Mouse (Mus musculus): Measurements from ENCODE around the gene Hoxa11. TPM values are rescaled to one million over a fixed set of nuclear protein-coding genes. Genes with fewer than 3 reads are reported as not detected.

The Hoxa11 gene
- polyA plus RNA-seq, 2 experiments: 31.1 to 32.6 TPM

- Histone ChIP-seq H3K27me3 (ENCODE audit: control insufficient read depth, insufficient read depth, low read length) (no peaks in the 10 kb centered on the region), H3K4me2 (replicated peaks; ENCODE audit: low read depth, low read length, severe bottlenecking) (peak overlapping the region; percentile 96), H3K4me3 (replicated peaks; ENCODE audit: low read length) (peak overlapping the region; percentile 90), H3K9ac (ENCODE audit: low read depth, low read length, severe bottlenecking) (peak overlapping the region; percentile 100), H3K27ac (replicated peaks; ENCODE audit: low read depth, low read length) (peak overlapping the region; percentile 99), H3K9me3 (ENCODE audit: control insufficient read depth, low read length) (no peaks in the 10 kb centered on the region), H3K36me3 (ENCODE audit: control insufficient read depth, insufficient read depth, low read length) (peaks cover 60% of the 10 kb centered on the region), H3K4me1 (ENCODE audit: control insufficient read depth, insufficient read depth, low read length) (peaks cover 28% of the 10 kb centered on the region)
- DNase-seq (ENCODE audit: low spot score) (peak; percentile 29), ATAC-seq (ENCODE audit: low FRiP score, low read depth) (no peak)
- no peak for TF ChIP-seq POLR2A (IDR thresholded peaks at IDR 0.05; ENCODE audit: borderline replicate concordance, extremely low read depth, insufficient read depth, insufficient read length)
- WGBS: under 1% methylated on average over 18 of the region's 18 CpGs
These were observed 13.6 kb downstream of the Hoxa11 start for GRCm38 (mm10) chr6:52231885-52232567.

- H3K27me3 ChIP-seq (ENCODE audit: control insufficient read depth, insufficient read depth, low read length): no peaks in the 10 kb centered on the region
- peak within 1 kb of the TSS; percentile 100 for H3K9ac ChIP-seq (ENCODE audit: low read depth, low read length, severe bottlenecking)
- DNase-seq (ENCODE audit: low spot score): peak; percentile 44
- 1% methylated on average over 15 of the region's 36 CpGs for WGBS
- H3K4me3 ChIP-seq (replicated peaks; ENCODE audit: low read length): peak within 1 kb of the TSS; percentile 90
- H3K27ac ChIP-seq (replicated peaks; ENCODE audit: low read depth, low read length): peak within 1 kb of the TSS; percentile 99
- peaks cover 58% of the 10 kb centered on the region for H3K36me3 ChIP-seq (ENCODE audit: control insufficient read depth, insufficient read depth, low read length)
- 0 out of 2 replicates have a peak, but pooled peaks have one; percentile 13 for TF ChIP-seq POLR2A (IDR thresholded peaks at IDR 0.05; ENCODE audit: borderline replicate concordance, extremely low read depth, insufficient read depth, insufficient read length)
- H3K9me3 ChIP-seq (ENCODE audit: control insufficient read depth, low read length): no peaks in the 10 kb centered on the region
- ATAC-seq (ENCODE audit: low FRiP score, low read depth): peak; percentile 28
- peak within 1 kb of the TSS; percentile 96 for H3K4me2 ChIP-seq (replicated peaks; ENCODE audit: low read depth, low read length, severe bottlenecking)
- H3K4me1 ChIP-seq (ENCODE audit: control insufficient read depth, insufficient read depth, low read length): peaks cover 20% of the 10 kb centered on the region
These were observed 15.0 kb downstream of the Hoxa11 start, which contains the start of gene Hoxa9 for GRCm38 (mm10) chr6:52230516-52231165. Hoxa9 (minus strand) TSS chr6:52231089.

GRCm38 (mm10) chr6:52229558-52230416 is 15.8 kb downstream of the Hoxa11 start:
- H3K36me3 ChIP-seq (ENCODE audit: control insufficient read depth, insufficient read depth, low read length): peaks cover 64% of the 10 kb centered on the region
- H3K4me3 ChIP-seq (replicated peaks; ENCODE audit: low read length): peak overlapping the region; percentile 90
- under 1% methylated on average over 42 of the region's 44 CpGs for WGBS
- H3K27ac ChIP-seq (replicated peaks; ENCODE audit: low read depth, low read length): peak overlapping the region; percentile 99
- peak overlapping the region; percentile 100 for H3K9ac ChIP-seq (ENCODE audit: low read depth, low read length, severe bottlenecking)
- 0 out of 2 replicates have a peak, but pooled peaks have one; percentile 3 for TF ChIP-seq POLR2A (IDR thresholded peaks at IDR 0.05; ENCODE audit: borderline replicate concordance, extremely low read depth, insufficient read depth, insufficient read length)
- DNase-seq (ENCODE audit: low spot score): no peak
- H3K4me2 ChIP-seq (replicated peaks; ENCODE audit: low read depth, low read length, severe bottlenecking): peak overlapping the region; percentile 96
- no peaks in the 10 kb centered on the region for H3K9me3 ChIP-seq (ENCODE audit: control insufficient read depth, low read length)
- ATAC-seq (ENCODE audit: low FRiP score, low read depth): no peak
- peaks cover 16% of the 10 kb centered on the region for H3K4me1 ChIP-seq (ENCODE audit: control insufficient read depth, insufficient read depth, low read length)
- H3K27me3 ChIP-seq (ENCODE audit: control insufficient read depth, insufficient read depth, low read length): no peaks in the 10 kb centered on the region

DNA sequence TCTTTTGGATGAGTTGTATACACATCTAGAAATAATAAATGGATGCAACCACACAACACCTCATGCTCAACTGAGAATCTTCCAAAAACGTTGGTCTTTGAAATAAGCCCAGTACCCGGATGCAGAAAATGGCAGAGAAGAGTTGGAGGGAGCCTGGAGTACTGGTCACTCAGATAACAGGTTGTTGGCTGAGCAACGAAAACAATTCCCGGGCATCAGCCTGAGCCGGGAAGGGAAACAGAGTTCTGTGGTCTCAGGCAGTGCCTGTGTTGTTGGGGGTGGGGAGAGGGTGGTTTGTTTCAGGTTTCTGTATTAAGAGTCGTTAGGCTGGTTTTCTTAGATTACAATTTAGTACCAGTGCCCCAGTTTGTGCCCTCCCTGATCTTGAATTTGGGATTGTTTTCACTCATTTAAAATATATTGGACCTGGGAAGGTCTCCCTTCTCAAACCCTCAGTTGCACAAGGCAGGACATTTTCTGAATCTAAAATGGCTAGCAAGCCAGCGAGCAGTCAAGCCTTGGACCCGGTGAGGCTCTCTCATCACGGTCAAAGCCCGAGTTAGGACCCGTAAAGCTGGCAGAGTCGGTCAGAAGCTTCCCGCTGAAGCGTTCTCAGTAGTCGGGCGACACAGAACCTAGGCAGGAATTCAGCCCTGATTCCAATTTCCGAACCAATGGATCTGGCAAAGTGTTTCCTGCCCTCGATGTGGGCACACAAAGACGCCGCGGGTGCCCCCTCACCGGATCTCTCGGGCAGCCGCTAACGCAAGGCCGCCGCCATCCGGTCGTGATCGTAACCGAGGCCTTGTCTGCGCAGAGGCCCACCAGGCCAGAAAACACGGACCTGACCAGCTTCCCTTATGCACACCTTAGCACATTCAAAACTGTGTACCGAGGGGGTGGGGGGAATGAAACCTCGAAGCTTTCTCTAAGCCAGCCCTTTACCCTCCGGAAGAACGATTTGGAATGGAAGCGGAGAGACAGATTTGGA is 16.8 kb downstream of the Hoxa11 start:
- H3K9ac ChIP-seq (ENCODE audit: low read depth, low read length, severe bottlenecking): peak overlapping the region; percentile 100
- DNase-seq (ENCODE audit: low spot score): no peak
- 1% methylated on average over 38 of the region's 38 CpGs for WGBS
- no peaks in the 10 kb centered on the region for H3K9me3 ChIP-seq (ENCODE audit: control insufficient read depth, low read length)
- peaks cover 16% of the 10 kb centered on the region for H3K4me1 ChIP-seq (ENCODE audit: control insufficient read depth, insufficient read depth, low read length)
- H3K27ac ChIP-seq (replicated peaks; ENCODE audit: low read depth, low read length): peak overlapping the region; percentile 99
- peak overlapping the region; percentile 90 for H3K4me3 ChIP-seq (replicated peaks; ENCODE audit: low read length)
- H3K27me3 ChIP-seq (ENCODE audit: control insufficient read depth, insufficient read depth, low read length): no peaks in the 10 kb centered on the region
- no peak for ATAC-seq (ENCODE audit: low FRiP score, low read depth)
- H3K36me3 ChIP-seq (ENCODE audit: control insufficient read depth, insufficient read depth, low read length): peaks cover 69% of the 10 kb centered on the region
- H3K4me2 ChIP-seq (replicated peaks; ENCODE audit: low read depth, low read length, severe bottlenecking): peak overlapping the region; percentile 96
- no peak for TF ChIP-seq POLR2A (IDR thresholded peaks at IDR 0.05; ENCODE audit: borderline replicate concordance, extremely low read depth, insufficient read depth, insufficient read length)

All from limb, embryonic 14.5 days (tissue).